Mouse (Mus musculus) cortical plate, adult 2 months (tissue): ENCODE data around the gene Pbx1.

Experiments
- CTCF ChIP-seq: fragments of 200-500 bp; IDR thresholded peaks from 2 replicates; pipeline ENCODE4 v1.5.1; 2011; ENCODE audit warnings: mild to moderate bottlenecking, control low read depth, low read length; ENCODE audit not compliant: insufficient read depth; ENCODE audit errors: extremely low read depth
- POLR2A ChIP-seq: fragments of 200-500 bp; IDR thresholded peaks from 2 replicates; pipeline ENCODE4 v1.6.1; 2011; ENCODE audit warnings: mild to moderate bottlenecking, low read length, control low read depth; ENCODE audit not compliant: insufficient read depth; ENCODE audit errors: extremely low read depth

DNA sequence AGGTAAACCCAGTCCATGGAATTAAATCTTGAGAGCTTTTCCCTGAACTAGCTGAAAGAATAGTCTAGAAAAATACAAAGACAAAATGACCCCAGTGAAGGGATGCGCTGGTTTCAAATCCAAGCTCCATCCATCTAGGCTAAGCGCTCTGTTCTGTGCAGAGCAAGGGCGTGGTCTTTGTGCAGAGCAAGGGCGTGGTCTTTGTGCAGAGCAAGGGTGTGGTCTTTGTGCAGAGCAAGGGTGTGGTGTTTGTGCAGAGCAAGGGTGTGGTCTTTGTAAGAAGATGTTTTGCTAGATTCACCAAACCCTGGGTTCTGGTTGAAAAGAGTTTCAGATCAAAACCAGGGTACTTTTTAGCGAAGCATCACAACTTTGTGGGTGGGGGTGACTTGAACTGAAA, 221.7 kb downstream of the Pbx1 start:
- TF ChIP-seq POLR2A, result no peak
- TF ChIP-seq CTCF, result no peak
